Comparison of ENCODE assay signal across 8 mouse cellular contexts in genomic region chr15:103239130-103239684, GRCm38 (mm10). TPM values are rescaled to one million over a fixed set of nuclear protein-coding genes. Genes with fewer than 3 reads are reported as not detected.
A peak's percentile ranks its signal among the peaks of the same experiment; 100 is the strongest.
DNase-seq lines count a peak whose midpoint lies in the region; ATAC-seq and TF ChIP-seq lines count a peak whose summit lies in the region.

No protein-coding gene starts in this region.

- H3K27ac ChIP-seq in forebrain, embryonic 10.5 days, result peak overlapping the region; percentile 98
- H3K27ac ChIP-seq in heart, embryonic 15.5 days, result peak overlapping the region; percentile 95
- H3K27ac ChIP-seq in liver, embryonic 13.5 days, result peak overlapping the region; percentile 95
- peak overlapping the region; percentile 93 for H3K27ac ChIP-seq in stomach, embryonic 15.5 days

- H3K36me3 ChIP-seq in E14TG2a.4 (ENCODE audit: insufficient read depth, low read length), result peaks cover 60% of the 10 kb centered on the region
- peaks cover 74% of the 10 kb centered on the region for H3K36me3 ChIP-seq in forebrain, embryonic 10.5 days (replicated peaks)
- peaks cover 40% of the 10 kb centered on the region for H3K36me3 ChIP-seq in heart, embryonic 15.5 days
- H3K36me3 ChIP-seq in liver, embryonic 13.5 days, result peaks cover 50% of the 10 kb centered on the region
- peaks cover 15% of the 10 kb centered on the region for H3K36me3 ChIP-seq in stomach, embryonic 15.5 days

- DNase-seq in c-Kit-positive CD71-positive TER-119-negative erythroid progenitor cells, embryonic 14.5 days (ENCODE audit: low read depth), result peak; percentile 97
- peak; percentile 94 for DNase-seq in forebrain, embryonic 10.5 days (ENCODE audit: extremely low spot score, low spot score)
- DNase-seq in kidney, postnatal 25 days, result peak; percentile 96 to 98
- DNase-seq in liver, embryonic 13.5 days, result peak; percentile 97
- peak; percentile 92 for DNase-seq in neural tube, embryonic 10.5 days (ENCODE audit: extremely low spot score, low spot score)

- H3K9me3 ChIP-seq in E14TG2a.4 (ENCODE audit: low read length), result no peaks in the 10 kb centered on the region
- H3K9me3 ChIP-seq in forebrain, embryonic 10.5 days, result peaks cover 13% of the 10 kb centered on the region; the same call in 1 of the 2 replicates
- no peaks in the 10 kb centered on the region for H3K9me3 ChIP-seq in heart, embryonic 15.5 days (replicated peaks)
- H3K9me3 ChIP-seq in liver, embryonic 13.5 days (replicated peaks), result no peaks in the 10 kb centered on the region
- H3K9me3 ChIP-seq in stomach, embryonic 15.5 days, result no peaks in the 10 kb centered on the region

- no peak for TF ChIP-seq CTCF in E14TG2a.4 (conservative IDR thresholded peaks at IDR 0.05; ENCODE audit: low read length)

- H3K4me3 ChIP-seq in E14TG2a.4 (replicated peaks; ENCODE audit: low read length), result peak overlapping the region; percentile 92
- H3K4me3 ChIP-seq in forebrain, embryonic 10.5 days, result peak overlapping the region; percentile 66
- peak overlapping the region; percentile 73 for H3K4me3 ChIP-seq in heart, embryonic 15.5 days
- peak overlapping the region; percentile 80 for H3K4me3 ChIP-seq in liver, embryonic 13.5 days (replicated peaks)
- peak overlapping the region; percentile 70 for H3K4me3 ChIP-seq in stomach, embryonic 15.5 days (replicated peaks)

- H3K27me3 ChIP-seq in E14TG2a.4 (ENCODE audit: insufficient read depth, low read length), result no peaks in the 10 kb centered on the region
- no peaks in the 10 kb centered on the region for H3K27me3 ChIP-seq in forebrain, embryonic 10.5 days (ENCODE audit: poor library complexity, severe bottlenecking)
- no peaks in the 10 kb centered on the region for H3K27me3 ChIP-seq in heart, embryonic 15.5 days
- H3K27me3 ChIP-seq in liver, embryonic 13.5 days, result no peaks in the 10 kb centered on the region
- H3K27me3 ChIP-seq in stomach, embryonic 15.5 days (replicated peaks), result no peaks in the 10 kb centered on the region

- ATAC-seq in heart, embryonic 15.5 days (replicated peaks; ENCODE audit: insufficient number of reproducible peaks, insufficient read depth, low FRiP score, low read depth), result peak; percentile 87
- peak; percentile 89 for ATAC-seq in liver, embryonic 13.5 days (ENCODE audit: low read depth)
- ATAC-seq in stomach, embryonic 15.5 days (ENCODE audit: insufficient read depth, low FRiP score, low read depth), result peak; percentile 89

- peaks cover 62% of the 10 kb centered on the region for H3K4me1 ChIP-seq in E14TG2a.4 (replicated peaks; ENCODE audit: low read depth, low read length)
- peaks cover 38% of the 10 kb centered on the region for H3K4me1 ChIP-seq in forebrain, embryonic 10.5 days
- peaks cover 39% of the 10 kb centered on the region for H3K4me1 ChIP-seq in heart, embryonic 15.5 days (replicated peaks)
- peaks cover 51% of the 10 kb centered on the region for H3K4me1 ChIP-seq in liver, embryonic 13.5 days (replicated peaks)
- peaks cover 8% of the 10 kb centered on the region; the same call in 1 of the 2 replicates for H3K4me1 ChIP-seq in stomach, embryonic 15.5 days

- H3K9ac ChIP-seq in heart, embryonic 15.5 days, result peak overlapping the region; percentile 51
- peak overlapping the region; percentile 82 for H3K9ac ChIP-seq in liver, embryonic 13.5 days
- H3K9ac ChIP-seq in stomach, embryonic 15.5 days, result peak overlapping the region; percentile 37; the same call in 1 of the 2 replicates

- WGBS in forebrain, embryonic 10.5 days, result under 1% methylated on average over 26 of the region's 26 CpGs
- under 1% methylated on average over 26 of the region's 26 CpGs for WGBS in heart, embryonic 15.5 days
- under 1% methylated on average over 24 of the region's 26 CpGs for WGBS in liver, embryonic 13.5 days (ENCODE audit: insufficient replicate concordance)
- WGBS in stomach, embryonic 15.5 days, result 0% methylated on average over 26 of the region's 26 CpGs

- peak overlapping the region; percentile 70 for H3K4me2 ChIP-seq in heart, embryonic 15.5 days
- peak overlapping the region; percentile 80 for H3K4me2 ChIP-seq in liver, embryonic 13.5 days
- H3K4me2 ChIP-seq in stomach, embryonic 15.5 days, result peak overlapping the region; percentile 56

RNA-seq across cellular contexts. Expression of gene Cbx5, which starts 0.4 kb away (rescaled TPM):
- 212 and 221 TPM in 2 replicates for polyA plus RNA-seq in forebrain, embryonic 10.5 days (2016; fragmentation: Nextera tagmentation; extraction: Ambion mirVana)
- 80.0 and 84.2 TPM in 2 replicates for polyA plus RNA-seq in heart, embryonic 15.5 days (2015; fragmentation: Nextera tagmentation; extraction: Ambion mirVana)
- 61.1 and 76.6 TPM in 2 replicates for polyA plus RNA-seq in liver, embryonic 13.5 days (2015; fragmentation: Nextera tagmentation; extraction: Ambion mirVana)
- polyA plus RNA-seq in stomach, embryonic 15.5 days (2015; fragmentation: Nextera tagmentation; extraction: Ambion mirVana), result 91.8 and 97.2 TPM in 2 replicates

RNA-seq across cellular contexts. Expression of gene Hnrnpa1, which starts 1.0 kb away (rescaled TPM):
- polyA plus RNA-seq in forebrain, embryonic 10.5 days (2016; fragmentation: Nextera tagmentation; extraction: Ambion mirVana), result 1,920 and 1,979 TPM in 2 replicates
- polyA plus RNA-seq in heart, embryonic 15.5 days (2015; fragmentation: Nextera tagmentation; extraction: Ambion mirVana), result 367 and 376 TPM in 2 replicates
- polyA plus RNA-seq in liver, embryonic 13.5 days (2015; fragmentation: Nextera tagmentation; extraction: Ambion mirVana), result 436 and 495 TPM in 2 replicates
- polyA plus RNA-seq in stomach, embryonic 15.5 days (2015; fragmentation: Nextera tagmentation; extraction: Ambion mirVana), result 664 and 681 TPM in 2 replicates

RNA-seq across cellular contexts. Expression of gene Nfe2, which starts 19.0 kb away (rescaled TPM):
- polyA plus RNA-seq in forebrain, embryonic 10.5 days (2016; fragmentation: Nextera tagmentation; extraction: Ambion mirVana), result 5.5 and 8.3 TPM in 2 replicates
- polyA plus RNA-seq in heart, embryonic 15.5 days (2015; fragmentation: Nextera tagmentation; extraction: Ambion mirVana), result 1.9 and 5.0 TPM in 2 replicates
- polyA plus RNA-seq in liver, embryonic 13.5 days (2015; fragmentation: Nextera tagmentation; extraction: Ambion mirVana), result 171 and 185 TPM in 2 replicates
- polyA plus RNA-seq in stomach, embryonic 15.5 days (2015; fragmentation: Nextera tagmentation; extraction: Ambion mirVana), result 7.8 and 15.9 TPM in 2 replicates

RNA-seq across cellular contexts. Expression of gene Copz1, which starts 33.3 kb away (rescaled TPM):
- 279 and 280 TPM in 2 replicates for polyA plus RNA-seq in forebrain, embryonic 10.5 days (2016; fragmentation: Nextera tagmentation; extraction: Ambion mirVana)
- polyA plus RNA-seq in heart, embryonic 15.5 days (2015; fragmentation: Nextera tagmentation; extraction: Ambion mirVana), result 145 and 168 TPM in 2 replicates
- polyA plus RNA-seq in liver, embryonic 13.5 days (2015; fragmentation: Nextera tagmentation; extraction: Ambion mirVana), result 213 and 240 TPM in 2 replicates
- polyA plus RNA-seq in stomach, embryonic 15.5 days (2015; fragmentation: Nextera tagmentation; extraction: Ambion mirVana), result 248 and 260 TPM in 2 replicates

Comparison
In these comparisons a context has a peak if more than half of its experiments do, and no peak if none do; other contexts are left out.
1. Peak in every context shown above with its lines: DNase-seq, ATAC-seq, H3K4me3 ChIP-seq and H3K27ac ChIP-seq.
2. RNA of gene Nfe2, which starts 19.0 kb away (polyA plus RNA-seq): 171 to 185 TPM in liver, embryonic 13.5 days; 7.8 to 15.9 TPM in stomach, embryonic 15.5 days, 5.5 to 8.3 TPM in forebrain, embryonic 10.5 days and 1.9 to 5.0 TPM in heart, embryonic 15.5 days; every median in the first group is over 10 times any median in the second.